Mouse (Mus musculus) lung, adult 2 months (tissue): Measurements from ENCODE around the gene Efr3b.

Experiments
- CTCF ChIP-seq: fragments of 200-500 bp; IDR thresholded peaks from 2 replicates; pipeline ENCODE4 v1.5.1; 2011; ENCODE audit warnings: mild to moderate bottlenecking, low read length, control low read depth; ENCODE audit not compliant: insufficient read depth
- POLR2A ChIP-seq: fragments of 200-500 bp; IDR thresholded peaks from 2 replicates; pipeline ENCODE4 v1.6.1; 2011; ENCODE audit warnings: low read depth, mild to moderate bottlenecking, control low read depth, low read length, borderline replicate concordance; ENCODE audit errors: extremely low read depth

DNA sequence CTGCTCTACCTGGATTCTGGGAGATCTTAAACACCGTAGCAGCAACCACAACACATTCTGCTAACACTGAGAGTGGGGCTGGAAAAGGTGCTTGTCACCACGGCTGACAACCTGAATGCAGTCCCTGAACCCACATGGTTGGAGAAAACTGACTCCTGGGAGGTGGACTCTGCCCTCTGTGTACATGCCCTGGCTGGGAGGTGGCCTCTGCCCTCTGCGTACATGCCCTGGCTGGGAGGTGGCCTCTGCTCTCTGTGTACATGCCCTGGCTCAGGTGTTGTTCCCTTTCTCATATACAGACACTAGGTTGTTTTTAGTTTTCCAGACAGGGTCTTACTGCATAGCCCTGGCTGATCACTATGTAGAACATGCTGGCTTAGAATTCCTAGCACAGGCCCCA, 119.3 kb downstream of the Efr3b start:
- TF ChIP-seq CTCF = no peak
- no peak for TF ChIP-seq POLR2A
